Mouse (Mus musculus) 3T3-L1 (cell line): ENCODE data around the gene 1700003E16Rik.

Experiments
- DNase-seq: peaks from one replicate; pipeline ENCODE4 v3.0.0-alpha.2; 2015; ENCODE audit warnings: low read depth, low spot score

Gene 1700003E16Rik

DNA sequence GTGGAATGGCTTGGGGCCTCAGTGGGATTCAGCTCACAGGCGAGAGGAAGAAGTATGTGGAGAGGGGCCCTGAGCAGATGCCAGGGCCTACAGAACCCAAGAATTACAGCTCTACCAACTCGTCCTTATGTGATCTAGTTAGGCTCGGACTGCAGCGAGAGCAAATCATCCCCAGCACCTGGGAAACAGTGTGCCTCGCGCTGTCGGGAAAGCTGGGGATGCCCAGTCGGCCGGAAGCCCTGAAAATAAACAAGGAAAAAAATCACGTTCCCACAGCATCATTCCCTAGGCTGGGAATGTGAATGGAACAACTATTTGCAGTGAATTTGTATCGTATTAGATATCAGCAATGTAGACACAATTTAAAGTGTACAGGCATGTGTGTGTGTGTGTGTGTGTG, 50.1 kb downstream of the 1700003E16Rik start:
- no peak for DNase-seq

DNA sequence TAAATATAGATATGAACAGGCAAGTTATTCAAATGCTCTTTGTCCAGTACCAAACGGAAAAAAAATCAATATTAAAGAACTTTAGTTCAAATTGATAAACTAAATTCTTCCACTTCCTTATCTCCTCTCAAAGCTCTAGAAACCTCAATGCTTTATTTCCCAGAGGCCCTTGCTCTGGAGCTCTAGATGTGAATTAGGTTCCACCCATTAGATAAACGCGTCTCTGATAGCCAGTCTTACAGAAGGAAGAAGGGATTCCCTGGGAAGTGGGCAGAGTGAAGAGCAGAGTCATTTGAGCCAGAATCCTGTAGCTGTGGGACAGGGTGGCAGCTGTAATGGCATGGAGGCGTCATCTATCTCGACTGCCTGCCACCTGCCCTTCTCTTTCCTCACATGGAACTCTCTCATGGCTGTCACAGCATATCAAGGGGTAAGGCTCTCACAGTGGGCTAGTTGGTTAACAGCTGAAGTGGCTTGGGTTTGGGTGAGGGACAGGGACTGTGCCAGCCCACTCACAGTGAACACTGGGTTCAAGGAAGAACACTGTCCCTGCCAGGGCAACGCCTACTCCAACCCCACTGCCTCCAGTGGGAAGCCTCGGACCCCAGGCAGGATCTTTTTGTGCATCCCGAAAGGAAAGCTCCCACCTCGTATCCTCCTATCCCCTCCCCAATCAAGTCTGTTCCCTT, 51.3 kb downstream of the 1700003E16Rik start:
- DNase-seq: no peak

DNA sequence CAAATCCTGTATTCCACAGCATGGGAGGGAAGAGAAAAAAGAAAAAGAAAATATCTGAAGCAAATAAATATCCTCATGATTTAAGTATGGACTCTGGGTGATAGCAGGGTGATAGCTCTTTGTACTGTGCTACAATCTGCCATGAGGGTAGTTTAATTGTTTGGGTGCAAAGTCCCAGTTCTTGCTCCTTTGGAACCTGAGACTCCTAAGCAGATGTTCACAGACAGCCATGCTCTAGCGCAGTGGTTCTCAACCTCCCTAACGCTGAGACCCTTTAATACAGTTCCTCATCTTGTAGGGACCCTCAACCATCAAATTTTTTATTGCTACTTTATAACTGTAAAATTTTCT, 51.8 kb downstream of the 1700003E16Rik start:
- no peak for DNase-seq

DNA sequence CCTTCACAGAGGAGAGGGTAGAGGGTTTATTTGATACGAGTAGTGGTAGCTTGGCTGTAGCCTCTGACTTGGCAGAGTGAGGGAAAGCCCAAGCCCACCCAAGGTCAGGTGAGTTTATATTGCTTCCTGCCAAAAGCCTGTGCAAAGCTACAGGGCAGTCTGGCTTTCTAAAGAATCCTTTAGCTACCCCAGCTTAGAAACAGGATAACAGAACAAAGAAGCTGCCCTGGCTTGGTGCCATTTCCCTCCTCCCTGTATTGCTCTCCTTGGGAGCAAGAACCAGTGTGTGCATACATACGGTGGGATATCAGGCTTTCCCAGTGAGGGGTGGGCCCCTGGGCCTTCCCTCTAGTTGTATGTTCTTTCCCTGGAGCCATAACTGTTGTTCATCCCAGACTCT, 54.3 kb downstream of the 1700003E16Rik start:
- no peak for DNase-seq

DNA sequence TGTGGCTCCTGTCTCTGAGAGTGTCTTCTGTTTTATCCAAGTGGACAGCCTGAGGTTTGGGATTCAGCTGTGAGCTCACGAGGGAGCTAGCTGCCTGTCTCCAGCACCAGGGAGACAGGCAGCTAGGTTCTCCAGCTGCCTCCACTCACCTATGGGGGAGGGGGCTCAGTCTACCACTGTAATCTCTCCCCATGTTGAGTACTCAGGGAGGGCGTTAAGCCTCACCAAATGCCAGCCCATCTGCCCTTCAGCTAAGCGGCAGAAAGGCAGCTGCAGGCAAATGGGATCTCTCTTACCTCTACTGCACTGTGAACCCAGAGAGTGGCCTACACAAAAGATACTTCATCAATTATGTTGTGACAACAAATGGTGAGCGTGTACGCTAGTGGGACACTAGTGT, 55.3 kb downstream of the 1700003E16Rik start:
- DNase-seq: no peak
